Comparison of ENCODE assay signal across 13 mouse cellular contexts in genomic region chr6:100376656-100377055, GRCm38 (mm10).
DNase-seq lines count a peak whose midpoint lies in the region; ATAC-seq and TF ChIP-seq lines count a peak whose summit lies in the region.
"Had no signal": no experiment of that assay in that cellular context is flagged by ENCODE, and none has a peak within 500 bp of the region (broad histone marks: within the 10 kb centered on the region; RNA-seq: fewer than 3 reads in every experiment).

No protein-coding gene starts in this region.

- H3K4me1 ChIP-seq in limb, embryonic 11.5 days (ENCODE audit: control insufficient read depth, insufficient read depth, low read length): peaks cover 26% of the 10 kb centered on the region
- peaks cover 40% of the 10 kb centered on the region for H3K4me1 ChIP-seq in limb, embryonic 10.5 days
- peaks cover 34% of the 10 kb centered on the region for H3K4me1 ChIP-seq in embryonic facial prominence, embryonic 12.5 days
- H3K4me1 ChIP-seq in intestine, postnatal 0 days (replicated peaks; ENCODE audit: control insufficient read depth, insufficient read depth, low read length): 0 out of 2 replicates have a peak, but pooled peaks cover 2% of the 10 kb centered on the region

- H3K36me3 ChIP-seq in limb, embryonic 11.5 days (ENCODE audit: control insufficient read depth, insufficient read depth, low read length): no peaks in the 10 kb centered on the region
- H3K36me3 ChIP-seq in limb, embryonic 10.5 days: no peaks in the 10 kb centered on the region
- no peaks in the 10 kb centered on the region for H3K36me3 ChIP-seq in embryonic facial prominence, embryonic 12.5 days
- no peaks in the 10 kb centered on the region for H3K36me3 ChIP-seq in intestine, postnatal 0 days (ENCODE audit: control insufficient read depth, insufficient read depth)
- H3K36me3 ChIP-seq: liver, embryonic 12.5 days had no signal

- no peaks in the 10 kb centered on the region for H3K27me3 ChIP-seq in limb, embryonic 11.5 days (ENCODE audit: control insufficient read depth, insufficient read depth, low read length)
- H3K27me3 ChIP-seq in limb, embryonic 10.5 days (ENCODE audit: low read depth, poor library complexity, severe bottlenecking): peaks cover 70% of the 10 kb centered on the region
- H3K27me3 ChIP-seq in embryonic facial prominence, embryonic 12.5 days: no peaks in the 10 kb centered on the region; the same call in 1 of the 2 replicates
- no peaks in the 10 kb centered on the region for H3K27me3 ChIP-seq in intestine, postnatal 0 days (replicated peaks; ENCODE audit: control insufficient read depth, insufficient read depth, low read length)

- no peak for ATAC-seq in limb, embryonic 11.5 days (ENCODE audit: insufficient number of reproducible peaks, low FRiP score, low TSS enrichment, low read depth)
- ATAC-seq in embryonic facial prominence, embryonic 12.5 days (ENCODE audit: insufficient number of reproducible peaks, insufficient read depth, low FRiP score, low TSS enrichment): 0 out of 2 replicates have a peak, but pooled peaks have one; percentile 9
- ATAC-seq in intestine, postnatal 0 days: no peak
- ATAC-seq: liver, embryonic 12.5 days; lung, postnatal 0 days had no signal

- no peaks in the 10 kb centered on the region for H3K9me3 ChIP-seq in limb, embryonic 11.5 days (ENCODE audit: control insufficient read depth, low read length)
- H3K9me3 ChIP-seq in limb, embryonic 10.5 days (replicated peaks): no peaks in the 10 kb centered on the region
- H3K9me3 ChIP-seq in embryonic facial prominence, embryonic 12.5 days: no peaks in the 10 kb centered on the region
- no peaks in the 10 kb centered on the region for H3K9me3 ChIP-seq in intestine, postnatal 0 days (ENCODE audit: control insufficient read depth)
- H3K9me3 ChIP-seq: liver, embryonic 12.5 days had no signal

- TF ChIP-seq CTCF in intestine, postnatal 0 days (IDR thresholded peaks at IDR 0.05; ENCODE audit: low read depth): no peak

- no peak overlapping the region for H3K27ac ChIP-seq in limb, embryonic 11.5 days (replicated peaks; ENCODE audit: low read depth, low read length)
- no peak overlapping the region for H3K27ac ChIP-seq in limb, embryonic 10.5 days
- peak overlapping the region; percentile 61 for H3K27ac ChIP-seq in embryonic facial prominence, embryonic 12.5 days
- H3K27ac ChIP-seq in intestine, postnatal 0 days (ENCODE audit: low read depth, low read length): no peak overlapping the region
- H3K27ac ChIP-seq: liver, embryonic 12.5 days had no signal

- 5% methylated on average over 9 of the region's 9 CpGs for WGBS in limb, embryonic 11.5 days
- 9% methylated on average over 9 of the region's 9 CpGs for WGBS in limb, embryonic 10.5 days
- WGBS in embryonic facial prominence, embryonic 12.5 days: 13% methylated on average over 9 of the region's 9 CpGs
- WGBS in intestine, postnatal 0 days: 29% methylated on average over 9 of the region's 9 CpGs

- H3K9ac ChIP-seq in limb, embryonic 11.5 days (ENCODE audit: low read length): 0 out of 2 replicates have a peak overlapping the region, but pooled peaks have one; percentile 1
- H3K9ac ChIP-seq in embryonic facial prominence, embryonic 12.5 days: no peak overlapping the region
- H3K9ac ChIP-seq in intestine, postnatal 0 days (ENCODE audit: low read depth, low read length): no peak overlapping the region
- H3K9ac ChIP-seq: liver, embryonic 12.5 days had no signal

- H3K4me2 ChIP-seq in limb, embryonic 11.5 days (ENCODE audit: low read depth, severe bottlenecking): no peak overlapping the region
- no peak overlapping the region for H3K4me2 ChIP-seq in embryonic facial prominence, embryonic 12.5 days (replicated peaks)
- no peak overlapping the region for H3K4me2 ChIP-seq in intestine, postnatal 0 days (replicated peaks; ENCODE audit: low read depth)
- H3K4me2 ChIP-seq: liver, embryonic 12.5 days had no signal

- H3K4me3 ChIP-seq in limb, embryonic 11.5 days (ENCODE audit: low read depth, low read length): no peak overlapping the region
- H3K4me3 ChIP-seq in limb, embryonic 10.5 days: no peak overlapping the region
- H3K4me3 ChIP-seq in embryonic facial prominence, embryonic 12.5 days: no peak overlapping the region
- no peak overlapping the region for H3K4me3 ChIP-seq in intestine, postnatal 0 days (ENCODE audit: low read depth, low read length)
- H3K4me3 ChIP-seq: liver, embryonic 12.5 days had no signal

- DNase-seq in limb, embryonic 11.5 days (ENCODE audit: low spot score): peak; percentile 32
- no peak for DNase-seq in limb, embryonic 10.5 days (ENCODE audit: low spot score)
- DNase-seq in R1 (ENCODE audit: low read depth, low spot score): peak; percentile 84
- peak; percentile 50 for DNase-seq in retina, embryonic 14.5 days (ENCODE audit: low spot score)
- DNase-seq in urinary bladder, postnatal 4 days (ENCODE audit: low spot score in 2 of 2): no peak
- DNase-seq: adrenal gland, postnatal 10 days; cerebellum, adult 9-10 months; heart, adult 11 months; right cerebral cortex, postnatal 14 days had no signal

Comparison
In these comparisons a context has a peak if more than half of its experiments do, and no peak if none do; other contexts are left out.
1. DNase-seq: peak in limb, embryonic 11.5 days (single experiment), R1 (single experiment) and retina, embryonic 14.5 days (single experiment); none in limb, embryonic 10.5 days (single experiment) and urinary bladder, postnatal 4 days (0 of 2).